Mouse (Mus musculus): ENCODE results near the gene P2rx5.

- no peak for TF ChIP-seq GATA1 (IDR thresholded peaks at IDR 0.05; ENCODE audit: low read length)
- no peak for TF ChIP-seq TAL1 (IDR thresholded peaks at IDR 0.05; ENCODE audit: low read length)
Observed at GRCm38 (mm10) chr11:73134222-73134621, 26.0 kb upstream of the P2rx5 start.
